Mouse (Mus musculus) gastrocnemius, adult 18-20 months (tissue): ENCODE results near the gene Pafah1b3. TPM values are rescaled to one million over a fixed set of nuclear protein-coding genes. Genes with fewer than 3 reads are reported as not detected.
A peak's percentile ranks its signal among the peaks of the same experiment; 100 is the strongest.
"Not testable (repeated sequence)": the region's sequence is repeated elsewhere in the genome, so short reads cannot be mapped to it uniquely, and the experiment has no call there.

ENCODE experiments used
- DNase-seq: peaks from one replicate; pipeline ENCODE4 v3.0.0; 2021; ENCODE audit warnings: low spot score
- long read RNA-seq, 2 experiments: library from polyadenylated mRNA; stranded (forward); transcript quantifications; one replicate each; pipeline ENCODE4 v2.0.0; 2021
- total RNA-seq, 2 experiments: library from RNA; stranded (reverse); gene quantifications; 2 replicates each; pipeline ENCODE4 v1.2.3; 2021

Gene Pafah1b3
- total RNA-seq: 1 to 10 TPM in 1 of 2 experiments, under 1 TPM in 1; 0.82 to 1.1 TPM
- long read RNA-seq, experiment 1, partial matches to known transcripts: 0 of 1 reads
- long read RNA-seq, experiment 1, other reads (novel, unspliced or antisense): 0 of 1 reads
- long read RNA-seq, experiment 2, partial matches to known transcripts: 1 of 2 reads
- long read RNA-seq, experiment 2, other reads (novel, unspliced or antisense): 0 of 2 reads

GRCm38 (mm10) chr7:25297454-25298325 lies at the start of gene Pafah1b3:
Gene Pafah1b3, minus strand, starts transcription at chr7:25297986.
- no peak for DNase-seq

DNA sequence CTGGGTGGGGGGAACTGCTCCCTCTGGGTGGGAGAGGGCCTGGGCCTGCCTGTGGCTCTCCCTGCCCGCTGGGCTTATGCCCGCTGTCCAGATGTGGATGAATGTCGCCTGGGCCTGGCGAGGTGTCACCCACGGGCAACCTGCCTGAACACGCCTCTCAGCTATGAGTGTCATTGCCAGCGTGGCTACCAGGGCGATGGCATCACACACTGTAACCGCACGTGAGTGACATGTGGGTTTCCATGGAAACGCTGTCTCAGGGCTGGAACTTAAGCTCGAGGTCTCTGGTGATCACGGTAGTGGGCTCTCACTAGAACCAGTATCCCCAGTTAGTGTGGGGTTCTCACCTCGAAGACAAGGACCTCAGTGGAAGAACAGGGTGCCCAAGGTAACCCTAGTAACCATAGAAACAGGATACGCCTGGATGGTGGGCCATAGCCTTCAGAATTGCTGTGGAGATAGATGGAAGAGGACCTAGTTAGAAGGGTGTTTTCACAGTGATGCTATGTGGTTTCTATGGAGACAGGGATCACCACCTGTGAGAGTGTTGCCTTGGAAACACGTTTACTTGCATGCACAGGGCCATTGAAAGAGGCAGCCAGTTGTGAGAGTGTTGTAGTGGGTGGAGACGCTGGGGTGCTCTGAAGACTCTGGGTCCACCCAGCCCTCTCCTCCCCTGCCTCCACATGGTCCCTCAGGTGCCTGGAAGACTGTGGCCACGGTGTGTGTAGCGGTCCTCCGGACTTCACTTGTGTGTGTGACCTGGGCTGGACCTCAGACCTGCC lies 43.4 kb upstream of the Pafah1b3 start:
- DNase-seq: no peak

DNA sequence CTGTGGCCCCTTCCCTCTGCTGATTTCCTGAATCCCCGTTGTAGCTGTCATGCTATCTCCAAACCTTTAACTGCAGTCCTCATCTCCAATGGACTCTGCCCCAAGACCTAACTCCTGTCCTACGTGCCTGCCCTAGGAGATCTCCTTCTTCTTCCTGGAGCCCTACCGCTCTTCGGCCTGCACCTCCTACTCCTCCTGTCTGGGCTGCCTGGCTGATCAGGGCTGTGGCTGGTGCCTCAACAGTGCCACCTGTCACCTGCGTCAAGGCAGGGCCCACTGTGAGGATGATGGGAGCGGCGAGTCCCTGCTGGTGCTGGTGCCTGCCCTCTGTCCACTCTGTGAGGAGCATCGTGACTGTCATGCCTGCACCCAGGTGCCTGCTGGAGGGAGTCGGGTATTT lies 41.5 kb upstream of the Pafah1b3 start:
- no peak for DNase-seq

DNA sequence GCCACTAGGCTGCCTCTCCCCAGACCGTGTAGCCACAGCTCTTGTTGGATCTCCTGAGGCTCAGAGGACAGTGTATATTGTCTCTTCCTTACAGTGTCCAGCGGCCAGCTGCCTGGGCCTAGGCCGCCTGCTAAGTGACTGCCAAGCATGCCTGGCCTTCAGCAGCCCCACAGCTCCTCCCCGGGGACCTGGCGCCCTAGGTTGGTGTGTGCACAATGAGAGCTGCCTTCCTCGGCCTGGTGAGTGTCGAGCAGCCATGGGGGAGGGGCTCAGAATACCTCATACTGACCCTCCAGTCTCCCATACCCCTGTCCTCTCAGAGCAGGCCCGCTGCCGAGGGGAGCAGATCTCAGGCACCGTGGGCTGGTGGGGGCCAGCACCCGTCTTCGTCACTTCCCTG lies 36.7 kb upstream of the Pafah1b3 start:
- no peak for DNase-seq

DNA sequence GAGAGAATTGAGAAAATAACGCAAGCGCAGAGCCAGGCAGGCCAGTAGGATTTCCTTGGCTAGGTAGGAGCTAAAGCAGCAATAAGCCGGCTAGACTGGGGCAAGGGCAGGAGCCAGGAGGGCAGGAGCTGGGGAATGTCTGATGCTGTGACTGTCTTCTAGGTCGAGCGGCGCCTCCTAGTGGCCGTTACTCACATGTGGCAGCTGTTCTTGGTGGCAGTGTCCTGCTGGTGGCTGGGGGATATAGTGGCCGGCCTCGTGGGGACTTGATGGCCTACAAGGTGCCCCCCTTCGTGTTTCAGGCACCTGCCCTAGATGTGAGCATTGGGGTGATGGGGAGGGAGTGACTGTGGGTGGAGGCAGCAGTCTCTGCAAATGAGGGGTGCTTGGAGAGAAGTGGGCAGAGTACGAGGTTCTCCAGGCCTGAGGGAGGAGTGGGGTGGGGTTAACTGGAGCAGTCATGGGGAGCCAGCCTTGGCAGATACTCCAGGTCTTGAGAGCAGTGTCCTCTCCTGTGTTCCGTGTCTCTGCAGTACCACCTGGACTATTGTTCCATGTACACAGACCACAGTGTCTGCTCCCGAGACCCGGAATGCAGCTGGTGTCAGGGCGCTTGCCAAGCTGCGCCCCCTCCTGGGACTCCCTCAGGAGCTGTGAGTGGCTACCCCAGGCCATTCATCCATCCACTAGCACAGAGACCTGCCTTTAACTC lies 36.0 kb upstream of the Pafah1b3 start:
- DNase-seq: peak; percentile 72

- DNase-seq: no peak
Measured at GRCm38 (mm10) chr7:25326233-25326632, 28.4 kb upstream of the Pafah1b3 start.

GRCm38 (mm10) chr7:25325431-25325830 lies 27.6 kb upstream of the Pafah1b3 start:
- DNase-seq: not testable (repeated sequence)

DNA sequence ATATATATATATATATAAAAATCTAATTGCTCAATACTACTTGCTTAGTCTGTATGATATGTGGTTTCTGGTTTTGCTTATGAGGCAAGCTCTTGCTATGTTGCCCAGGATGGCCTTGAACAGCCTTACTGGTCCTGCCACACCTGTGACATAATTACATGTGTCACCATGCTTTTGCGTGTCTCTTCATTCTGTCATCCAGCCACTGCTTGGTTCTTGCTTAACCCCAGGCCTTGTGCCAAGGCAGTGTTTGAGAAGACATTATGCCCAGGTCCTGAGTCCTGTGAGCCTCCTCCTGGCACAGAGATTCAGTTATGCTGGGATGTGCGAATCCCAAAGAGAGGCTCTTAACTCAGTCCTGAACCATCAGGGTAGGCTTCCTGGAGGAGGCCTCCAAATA lies 25.4 kb upstream of the Pafah1b3 start:
- no peak for DNase-seq

GRCm38 (mm10) chr7:25322058-25322484 lies 24.3 kb upstream of the Pafah1b3 start:
- DNase-seq: peak; percentile 41

DNA sequence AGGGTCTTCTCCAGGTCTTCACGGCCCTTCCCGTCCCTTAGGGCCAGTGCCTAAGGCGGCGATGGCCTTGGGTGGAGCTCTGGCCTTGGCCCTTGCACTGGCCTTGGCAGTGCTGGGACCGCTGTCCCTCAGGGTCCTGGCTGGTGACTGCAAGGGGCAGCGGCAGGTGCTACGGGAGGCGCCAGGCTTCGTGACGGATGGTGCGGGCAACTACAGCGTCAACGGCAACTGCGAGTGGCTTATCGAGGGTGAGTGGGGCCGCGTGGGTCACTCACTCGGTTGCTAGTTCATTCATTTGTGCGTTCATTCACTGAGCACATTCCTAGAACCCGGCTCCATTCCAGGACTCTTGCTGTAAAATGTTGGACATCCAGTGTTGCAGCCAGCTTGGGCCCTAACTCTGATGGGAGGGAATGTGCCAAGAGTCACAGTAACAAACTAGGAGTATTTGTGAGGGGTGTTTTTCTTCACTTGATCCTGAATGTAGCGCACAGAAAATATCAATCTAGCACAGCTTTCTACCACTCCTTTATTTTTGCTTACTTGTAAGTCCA lies 19.7 kb upstream of the Pafah1b3 start:
- DNase-seq: no peak

- DNase-seq: peak; percentile 97
Measured at GRCm38 (mm10) chr7:25316532-25317445, 19.0 kb upstream of the Pafah1b3 start, which contains the start of gene Megf8. Gene Megf8, plus strand, starts transcription at chr7:25317164.

- no peak for DNase-seq
Measured at GRCm38 (mm10) chr7:25315306-25316041, 17.7 kb upstream of the Pafah1b3 start.

DNA sequence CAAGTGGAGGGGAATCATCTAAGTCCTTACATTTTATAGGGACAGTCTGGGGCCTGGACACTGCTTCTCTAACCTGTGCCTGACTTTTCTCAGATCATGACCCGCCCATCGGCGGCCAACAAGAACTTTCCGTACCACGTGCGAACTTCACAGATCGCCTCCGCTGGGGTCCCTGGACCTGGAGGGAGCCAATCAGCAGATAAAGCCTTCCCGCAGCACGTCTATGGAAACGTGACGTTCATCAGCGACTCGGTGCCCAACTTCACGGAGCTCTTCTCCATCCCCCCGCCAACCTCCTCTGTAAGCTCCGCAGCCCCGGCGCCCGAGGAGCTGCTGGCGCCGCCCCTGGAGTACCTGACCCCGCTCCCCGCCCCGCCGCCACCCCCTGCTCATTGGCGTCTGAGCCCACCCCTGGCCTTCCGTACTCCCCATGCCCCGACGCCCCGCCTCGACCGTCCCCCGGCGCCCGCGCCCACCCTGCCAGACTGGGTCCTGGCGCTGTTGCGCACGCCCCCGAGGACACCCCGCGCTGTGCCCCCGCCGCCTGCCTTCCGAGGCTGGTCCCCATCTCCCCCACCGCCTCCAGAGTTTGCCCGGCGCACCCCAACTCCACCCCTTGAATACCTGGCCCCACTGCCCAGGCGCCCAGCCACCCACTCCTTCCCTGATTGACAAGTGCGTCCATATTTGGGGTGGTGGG lies 17.0 kb upstream of the Pafah1b3 start:
- no peak for DNase-seq

- no peak for DNase-seq
Measured at GRCm38 (mm10) chr7:25313325-25313724, 15.5 kb upstream of the Pafah1b3 start.

DNA sequence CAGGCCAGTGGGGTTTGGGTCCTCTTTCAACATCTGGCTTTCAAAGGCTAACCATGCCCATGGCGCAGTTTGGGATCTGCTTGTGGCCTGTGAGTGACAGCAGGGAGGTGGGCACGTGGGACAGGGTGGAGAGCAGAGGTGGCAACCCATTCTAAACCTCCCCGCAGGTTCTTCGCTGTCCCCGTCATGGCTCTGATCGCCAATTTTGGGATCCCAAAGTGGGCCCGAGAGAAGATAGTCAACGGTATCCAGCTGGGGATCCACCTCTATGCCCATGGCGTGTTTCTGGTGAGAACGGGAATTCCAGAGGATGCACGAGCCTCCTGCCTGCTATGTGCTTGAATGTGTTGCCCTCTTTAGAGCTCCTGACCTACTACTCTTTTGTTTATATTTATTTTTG lies 13.4 kb upstream of the Pafah1b3 start:
- DNase-seq: no peak

GRCm38 (mm10) chr7:25309425-25309824 lies 11.6 kb upstream of the Pafah1b3 start:
- DNase-seq: no peak

GRCm38 (mm10) chr7:25308702-25309318 lies 11.0 kb upstream of the Pafah1b3 start:
- no peak for DNase-seq

- DNase-seq: no peak
Measured at GRCm38 (mm10) chr7:25306614-25306996, 8.8 kb upstream of the Pafah1b3 start.
